Mouse (Mus musculus): ENCODE measurements around the gene Fam78b. TPM values are rescaled to one million over a fixed set of nuclear protein-coding genes. Genes with fewer than 3 reads are reported as not detected.

Gene Fam78b
- polyA plus RNA-seq, 1 experiment from 2014 or later: 0.93 TPM

DNA sequence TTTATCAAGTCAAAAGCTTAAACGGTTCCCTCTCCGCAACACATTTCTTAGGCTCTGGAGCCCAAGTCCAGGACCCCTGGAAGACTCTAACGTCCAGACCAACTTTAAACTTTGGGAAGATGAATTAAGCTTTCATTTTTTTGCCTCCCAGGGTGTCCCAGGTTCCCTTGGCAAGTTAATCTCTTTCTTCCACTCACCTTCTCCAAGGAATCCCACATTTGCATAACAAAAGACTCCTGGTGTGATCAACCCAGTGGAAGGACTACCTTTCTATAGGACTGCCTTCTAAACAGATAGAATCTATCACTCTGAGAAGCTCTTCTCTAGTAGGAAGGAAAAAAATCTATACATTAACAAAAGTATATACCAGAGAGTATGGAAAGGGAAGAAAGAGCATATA, 92.3 kb downstream of the Fam78b start:
- Histone ChIP-seq H3K9ac (ENCODE audit: low read depth, low read length) (no peak overlapping the region), H3K4me3 (ENCODE audit: low read depth, low read length) (no peak overlapping the region), H3K27ac (ENCODE audit: low read depth, low read length) (no peak overlapping the region), H3K9me3 (ENCODE audit: control insufficient read depth, low read length) (no peaks in the 10 kb centered on the region), H3K4me1 (replicated peaks; ENCODE audit: control insufficient read depth, insufficient read depth, low read length) (no peaks in the 10 kb centered on the region), H3K4me2 (no peak overlapping the region), H3K27me3 (replicated peaks; ENCODE audit: control insufficient read depth, insufficient read depth, low read length) (no peaks in the 10 kb centered on the region), H3K36me3 (ENCODE audit: control insufficient read depth, insufficient read depth, low read length) (no peaks in the 10 kb centered on the region)
- WGBS: 51% methylated on average over 3 of the region's 3 CpGs
- DNase-seq (ENCODE audit: low spot score) (no peak), ATAC-seq (replicated peaks; ENCODE audit: low FRiP score) (no peak)

DNA sequence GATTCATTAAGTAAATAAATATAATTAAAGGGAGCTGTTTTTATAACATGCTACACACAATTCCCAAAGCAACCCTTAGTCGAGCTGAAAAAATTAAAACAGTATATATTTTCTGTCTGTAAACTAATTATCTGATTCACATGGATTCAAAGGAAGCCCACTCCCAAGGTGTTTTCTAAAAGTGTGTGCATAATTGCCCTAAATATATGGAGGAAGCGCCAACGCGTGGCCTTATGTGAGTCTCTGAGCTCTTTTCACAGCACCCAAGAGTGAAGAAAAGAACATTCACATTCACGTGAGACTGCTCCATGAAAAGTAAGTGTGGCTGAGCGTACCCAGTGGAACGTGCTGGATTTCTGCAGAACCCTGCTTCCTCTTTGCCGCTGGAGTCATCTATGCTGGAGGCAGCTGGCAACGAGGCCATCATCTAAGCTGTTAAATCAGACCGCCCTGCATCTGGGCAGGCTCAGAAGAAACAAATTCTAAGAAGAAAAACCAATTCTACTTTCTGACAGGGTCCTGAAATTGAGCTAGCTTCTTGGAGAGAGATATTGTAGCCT, 93.5 kb downstream of the Fam78b start:
- Histone ChIP-seq H3K4me2 (no peak overlapping the region), H3K4me1 (replicated peaks; ENCODE audit: control insufficient read depth, insufficient read depth, low read length) (no peaks in the 10 kb centered on the region), H3K9me3 (ENCODE audit: control insufficient read depth, low read length) (no peaks in the 10 kb centered on the region), H3K36me3 (ENCODE audit: control insufficient read depth, insufficient read depth, low read length) (no peaks in the 10 kb centered on the region), H3K4me3 (ENCODE audit: low read depth, low read length) (no peak overlapping the region), H3K27me3 (replicated peaks; ENCODE audit: control insufficient read depth, insufficient read depth, low read length) (no peaks in the 10 kb centered on the region), H3K9ac (ENCODE audit: low read depth, low read length) (no peak overlapping the region), H3K27ac (ENCODE audit: low read depth, low read length) (no peak overlapping the region)
- 79% methylated on average over 10 of the region's 10 CpGs for WGBS
- DNase-seq (ENCODE audit: low spot score): no peak
- ATAC-seq (replicated peaks; ENCODE audit: low FRiP score): no peak

DNA sequence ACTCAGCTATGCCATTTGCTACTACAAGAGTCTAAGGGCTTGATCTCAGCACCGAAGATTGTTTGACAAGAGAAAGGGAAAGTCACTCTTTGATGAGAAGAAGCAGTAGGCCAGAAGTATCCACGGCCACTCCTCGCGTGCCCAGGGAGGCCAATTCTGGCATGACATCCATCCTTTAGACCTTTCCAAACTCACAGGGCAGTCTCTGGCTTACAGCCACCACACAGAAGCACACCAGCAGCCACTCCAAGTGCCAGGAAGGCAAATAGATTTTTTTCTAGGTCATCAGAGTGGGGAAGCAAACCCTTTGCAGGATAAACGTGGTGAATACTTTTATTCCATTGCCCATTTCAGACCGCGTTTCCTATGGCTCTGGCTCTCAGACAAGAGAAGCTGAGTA, 97.5 kb downstream of the Fam78b start:
- H3K4me3 ChIP-seq (ENCODE audit: low read depth, low read length): no peak overlapping the region
- H3K36me3 ChIP-seq (ENCODE audit: control insufficient read depth, insufficient read depth, low read length): no peaks in the 10 kb centered on the region
- DNase-seq (ENCODE audit: low spot score) (no peak), ATAC-seq (replicated peaks; ENCODE audit: low FRiP score) (no peak)
- H3K4me1 ChIP-seq (replicated peaks; ENCODE audit: control insufficient read depth, insufficient read depth, low read length): no peaks in the 10 kb centered on the region
- H3K27me3 ChIP-seq (replicated peaks; ENCODE audit: control insufficient read depth, insufficient read depth, low read length): no peaks in the 10 kb centered on the region
- no peaks in the 10 kb centered on the region for H3K9me3 ChIP-seq (ENCODE audit: control insufficient read depth, low read length)
- no peak overlapping the region for H3K4me2 ChIP-seq
- H3K9ac ChIP-seq (ENCODE audit: low read depth, low read length): no peak overlapping the region
- WGBS: 78% methylated on average over 7 of the region's 7 CpGs
- no peak overlapping the region for H3K27ac ChIP-seq (ENCODE audit: low read depth, low read length)

DNA sequence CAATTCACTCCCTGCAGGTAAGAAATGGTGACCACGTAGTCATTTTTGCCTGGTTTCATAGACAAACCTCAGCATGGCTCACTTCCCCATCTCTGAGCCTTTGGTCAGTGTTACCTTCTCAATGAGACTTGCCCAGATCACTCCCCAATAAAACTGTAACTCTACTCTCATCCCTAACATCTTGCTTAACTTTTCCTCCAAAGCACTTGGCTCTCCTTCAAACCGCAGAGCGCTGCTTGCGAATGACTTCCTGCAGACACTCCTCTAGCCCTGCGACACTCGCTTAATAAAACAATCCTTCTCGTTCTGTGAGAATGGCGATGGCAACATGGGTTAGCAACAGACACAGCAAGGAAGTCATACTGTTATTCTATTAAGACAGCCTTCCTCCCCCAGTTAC, 100.8 kb downstream of the Fam78b start:
- no peaks in the 10 kb centered on the region for H3K9me3 ChIP-seq (ENCODE audit: control insufficient read depth, low read length)
- H3K36me3 ChIP-seq (ENCODE audit: control insufficient read depth, insufficient read depth, low read length): no peaks in the 10 kb centered on the region
- H3K4me2 ChIP-seq: no peak overlapping the region
- H3K27me3 ChIP-seq (replicated peaks; ENCODE audit: control insufficient read depth, insufficient read depth, low read length): no peaks in the 10 kb centered on the region
- WGBS: 78% methylated on average over 8 of the region's 8 CpGs
- no peak overlapping the region for H3K4me3 ChIP-seq (ENCODE audit: low read depth, low read length)
- no peak for DNase-seq (ENCODE audit: low spot score)
- H3K9ac ChIP-seq (ENCODE audit: low read depth, low read length): no peak overlapping the region
- ATAC-seq (replicated peaks; ENCODE audit: low FRiP score): no peak
- H3K4me1 ChIP-seq (replicated peaks; ENCODE audit: control insufficient read depth, insufficient read depth, low read length): no peaks in the 10 kb centered on the region
- no peak overlapping the region for H3K27ac ChIP-seq (ENCODE audit: low read depth, low read length)

DNA sequence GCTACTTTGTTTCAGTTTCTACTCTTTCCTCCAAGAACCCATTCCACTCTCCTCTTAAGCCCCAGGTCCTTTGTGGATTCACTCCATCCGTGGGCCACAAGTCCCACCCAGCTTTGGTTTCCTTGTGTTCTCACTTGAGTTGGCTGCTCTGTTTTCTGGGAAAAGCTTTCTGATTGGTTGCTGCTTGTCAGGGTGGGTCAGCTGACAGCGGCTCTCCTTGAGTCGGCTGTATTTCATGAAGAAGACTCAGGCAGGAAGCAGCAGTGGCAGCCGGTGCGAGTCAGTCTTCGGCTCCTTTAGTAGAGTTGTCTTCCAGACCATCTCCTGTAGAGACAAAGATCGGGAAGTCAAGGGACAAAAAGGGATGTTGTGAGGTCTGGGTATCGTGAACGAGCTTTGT, 101.3 kb downstream of the Fam78b start:
- no peak overlapping the region for H3K27ac ChIP-seq (ENCODE audit: low read depth, low read length)
- H3K9me3 ChIP-seq (ENCODE audit: control insufficient read depth, low read length): no peaks in the 10 kb centered on the region
- no peak overlapping the region for H3K9ac ChIP-seq (ENCODE audit: low read depth, low read length)
- DNase-seq (ENCODE audit: low spot score): no peak
- WGBS: 66% methylated on average over 9 of the region's 9 CpGs
- H3K36me3 ChIP-seq (ENCODE audit: control insufficient read depth, insufficient read depth, low read length): no peaks in the 10 kb centered on the region
- H3K4me1 ChIP-seq (replicated peaks; ENCODE audit: control insufficient read depth, insufficient read depth, low read length): no peaks in the 10 kb centered on the region
- no peak overlapping the region for H3K4me2 ChIP-seq
- no peaks in the 10 kb centered on the region for H3K27me3 ChIP-seq (replicated peaks; ENCODE audit: control insufficient read depth, insufficient read depth, low read length)
- no peak for ATAC-seq (replicated peaks; ENCODE audit: low FRiP score)
- no peak overlapping the region for H3K4me3 ChIP-seq (ENCODE audit: low read depth, low read length)

DNA sequence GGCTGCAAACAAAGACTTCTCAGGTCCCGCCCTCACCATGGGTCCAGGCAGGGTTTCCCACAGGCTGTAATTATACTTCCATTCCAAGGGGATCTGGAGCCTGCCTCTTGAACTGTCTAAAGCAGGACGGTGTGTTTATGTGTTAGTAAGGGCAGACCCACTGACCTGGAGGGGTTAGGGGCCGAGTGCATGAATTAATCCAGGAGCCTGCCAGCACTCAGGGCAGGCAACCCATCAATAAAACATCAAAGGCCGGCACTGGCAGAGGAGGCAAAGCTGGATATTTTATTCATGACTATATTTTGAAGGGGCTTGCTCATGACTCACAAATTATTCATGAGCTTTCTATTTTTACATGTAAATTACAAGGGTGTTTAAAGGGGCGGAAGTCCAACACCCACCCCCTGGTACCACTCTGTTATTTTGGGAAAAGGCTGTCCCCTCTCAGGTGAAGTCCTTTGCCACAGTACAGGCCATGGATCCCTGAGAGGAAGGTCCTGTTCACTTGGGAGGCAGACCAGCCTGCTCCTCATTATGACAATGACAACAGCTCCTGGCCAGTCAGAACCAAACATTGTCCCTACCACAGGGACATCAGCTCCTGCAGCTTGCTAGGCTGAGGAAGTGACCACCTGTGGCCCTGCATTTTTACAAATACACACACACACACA, 103.9 kb downstream of the Fam78b start:
- no peak for ATAC-seq (replicated peaks; ENCODE audit: low FRiP score)
- no peaks in the 10 kb centered on the region for H3K27me3 ChIP-seq (replicated peaks; ENCODE audit: control insufficient read depth, insufficient read depth, low read length)
- DNase-seq (ENCODE audit: low spot score): no peak
- H3K4me3 ChIP-seq (ENCODE audit: low read depth, low read length): no peak overlapping the region
- no peaks in the 10 kb centered on the region for H3K36me3 ChIP-seq (ENCODE audit: control insufficient read depth, insufficient read depth, low read length)
- H3K4me2 ChIP-seq: no peak overlapping the region
- no peaks in the 10 kb centered on the region for H3K9me3 ChIP-seq (ENCODE audit: control insufficient read depth, low read length)
- H3K27ac ChIP-seq (ENCODE audit: low read depth, low read length): no peak overlapping the region
- 47% methylated on average over 5 of the region's 5 CpGs for WGBS
- no peaks in the 10 kb centered on the region for H3K4me1 ChIP-seq (replicated peaks; ENCODE audit: control insufficient read depth, insufficient read depth, low read length)
- no peak overlapping the region for H3K9ac ChIP-seq (ENCODE audit: low read depth, low read length)

DNA sequence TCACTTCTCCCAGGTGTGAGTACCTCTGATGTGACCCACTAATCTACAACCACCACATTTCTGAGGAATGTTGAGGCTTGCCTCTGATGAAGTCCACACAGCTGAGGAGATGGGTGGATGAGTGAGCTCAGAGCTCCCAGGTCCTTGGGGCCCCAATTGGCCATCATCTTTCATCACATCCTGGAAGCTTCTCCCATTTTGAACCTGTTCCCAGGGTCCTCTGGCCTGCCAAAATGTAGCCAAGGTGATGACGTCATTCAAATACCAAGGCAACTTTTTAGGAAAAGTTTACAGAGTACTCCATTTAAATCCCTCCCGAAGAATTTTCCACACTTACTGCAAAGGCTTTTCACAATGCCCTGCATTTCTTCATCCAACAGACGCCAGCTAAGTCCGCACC, 104.7 kb downstream of the Fam78b start:
- no peaks in the 10 kb centered on the region for H3K9me3 ChIP-seq (ENCODE audit: control insufficient read depth, low read length)
- H3K9ac ChIP-seq (ENCODE audit: low read depth, low read length): no peak overlapping the region
- no peak overlapping the region for H3K4me2 ChIP-seq
- H3K27ac ChIP-seq (ENCODE audit: low read depth, low read length): no peak overlapping the region
- no peaks in the 10 kb centered on the region for H3K4me1 ChIP-seq (replicated peaks; ENCODE audit: control insufficient read depth, insufficient read depth, low read length)
- WGBS: 81% methylated on average over 4 of the region's 4 CpGs
- H3K4me3 ChIP-seq (ENCODE audit: low read depth, low read length): no peak overlapping the region
- H3K36me3 ChIP-seq (ENCODE audit: control insufficient read depth, insufficient read depth, low read length): no peaks in the 10 kb centered on the region
- ATAC-seq (replicated peaks; ENCODE audit: low FRiP score): no peak
- DNase-seq (ENCODE audit: low spot score): no peak
- no peaks in the 10 kb centered on the region for H3K27me3 ChIP-seq (replicated peaks; ENCODE audit: control insufficient read depth, insufficient read depth, low read length)

DNA sequence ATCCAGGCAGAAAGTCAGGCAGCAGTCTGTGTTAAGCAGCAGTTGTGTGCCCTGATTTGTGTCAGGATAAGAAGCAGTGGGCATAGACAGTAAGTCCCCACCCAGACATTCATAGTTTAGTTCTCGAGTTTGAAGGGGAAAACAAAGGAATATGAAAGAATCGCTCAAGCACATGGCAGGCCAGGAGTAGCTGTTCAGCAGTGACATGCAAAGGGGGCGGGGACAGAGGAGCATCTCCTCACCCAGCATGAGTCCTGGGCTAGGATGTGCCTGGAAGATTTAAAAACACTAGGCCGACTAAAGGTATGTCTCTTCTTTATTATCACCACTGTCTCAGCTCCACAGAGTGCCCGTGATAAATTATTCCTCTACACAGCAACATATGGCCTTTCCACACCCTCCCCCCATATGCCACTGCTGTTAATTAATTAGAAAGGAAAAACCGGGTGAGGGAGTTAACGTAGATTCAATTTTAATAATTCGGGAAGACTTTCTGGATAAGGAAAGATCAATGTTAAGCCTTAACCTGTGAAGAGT, 107.8 kb downstream of the Fam78b start:
- H3K4me3 ChIP-seq (ENCODE audit: low read depth, low read length): no peak overlapping the region
- DNase-seq (ENCODE audit: low spot score) (no peak), ATAC-seq (replicated peaks; ENCODE audit: low FRiP score) (no peak)
- no peaks in the 10 kb centered on the region for H3K4me1 ChIP-seq (replicated peaks; ENCODE audit: control insufficient read depth, insufficient read depth, low read length)
- H3K9me3 ChIP-seq (ENCODE audit: control insufficient read depth, low read length): no peaks in the 10 kb centered on the region
- no peak overlapping the region for H3K9ac ChIP-seq (ENCODE audit: low read depth, low read length)
- 73% methylated on average over 8 of the region's 8 CpGs for WGBS
- H3K27ac ChIP-seq (ENCODE audit: low read depth, low read length): no peak overlapping the region
- no peaks in the 10 kb centered on the region for H3K36me3 ChIP-seq (ENCODE audit: control insufficient read depth, insufficient read depth, low read length)
- H3K4me2 ChIP-seq: no peak overlapping the region
- no peaks in the 10 kb centered on the region for H3K27me3 ChIP-seq (replicated peaks; ENCODE audit: control insufficient read depth, insufficient read depth, low read length)

DNA sequence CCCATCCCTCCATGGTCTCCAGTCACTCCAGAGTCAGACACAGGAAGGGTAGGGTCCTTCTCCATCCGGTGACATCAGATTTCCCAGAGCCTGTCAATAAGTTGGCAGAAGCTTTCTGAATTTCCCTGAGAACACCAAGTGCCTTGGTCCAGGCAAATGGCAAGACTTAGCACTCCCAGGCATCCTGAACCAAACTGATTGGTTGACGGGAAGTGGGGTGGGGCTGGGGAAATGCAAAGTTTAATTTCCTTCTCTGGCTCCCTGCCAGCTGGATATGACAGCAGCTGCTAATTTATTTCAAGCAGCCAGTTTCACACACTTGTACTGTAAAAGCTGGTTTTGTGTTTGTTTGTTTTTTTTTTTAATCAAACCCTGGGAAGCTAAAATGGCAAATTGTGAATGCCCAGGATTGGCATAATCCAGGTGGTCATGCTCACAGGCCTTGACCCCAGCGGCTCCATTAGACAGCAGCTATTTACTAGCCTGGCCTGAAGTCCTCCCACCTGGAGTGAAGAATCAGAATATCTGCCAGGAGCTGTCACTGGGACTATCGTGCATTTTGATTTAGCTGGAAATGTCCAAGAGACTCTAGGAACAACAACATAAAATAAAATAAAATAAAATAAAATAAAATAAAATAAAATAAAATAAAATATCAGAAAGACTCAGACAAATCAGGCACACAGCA, 113.3 kb downstream of the Fam78b start:
- no peak overlapping the region for H3K4me3 ChIP-seq (ENCODE audit: low read depth, low read length)
- no peak overlapping the region for H3K27ac ChIP-seq (ENCODE audit: low read depth, low read length)
- H3K4me1 ChIP-seq (replicated peaks; ENCODE audit: control insufficient read depth, insufficient read depth, low read length): no peaks in the 10 kb centered on the region
- WGBS: 68% methylated on average over 4 of the region's 4 CpGs
- no peaks in the 10 kb centered on the region for H3K36me3 ChIP-seq (ENCODE audit: control insufficient read depth, insufficient read depth, low read length)
- no peaks in the 10 kb centered on the region for H3K27me3 ChIP-seq (replicated peaks; ENCODE audit: control insufficient read depth, insufficient read depth, low read length)
- H3K4me2 ChIP-seq: no peak overlapping the region
- H3K9me3 ChIP-seq (ENCODE audit: control insufficient read depth, low read length): no peaks in the 10 kb centered on the region
- DNase-seq (ENCODE audit: low spot score): no peak
- no peak overlapping the region for H3K9ac ChIP-seq (ENCODE audit: low read depth, low read length)
- ATAC-seq (replicated peaks; ENCODE audit: low FRiP score): no peak
